Mouse (Mus musculus): ENCODE results near the gene Tarm1.

Gene Tarm1

GRCm38 (mm10) chr7:3440526-3440925 is 61.9 kb downstream of the Tarm1 start:
- no peak for DNase-seq (ENCODE audit: low spot score in 2 of 2)

GRCm38 (mm10) chr7:3439984-3440383 is 62.4 kb downstream of the Tarm1 start:
- DNase-seq (ENCODE audit: low spot score in 2 of 2): no peak

GRCm38 (mm10) chr7:3437941-3438340 is 64.5 kb downstream of the Tarm1 start:
- no peak for DNase-seq (ENCODE audit: low spot score in 2 of 2)
